In genomic region chr9:56492916-56493315, GRCm38 (mm10) we compare ENCODE assay signal across 15 mouse cellular contexts.
DNase-seq lines count a peak whose midpoint lies in the region; ATAC-seq and TF ChIP-seq lines count a peak whose summit lies in the region.
"Had no signal": no experiment of that assay in that cellular context is flagged by ENCODE, and none has a peak within 500 bp of the region (broad histone marks: within the 10 kb centered on the region; RNA-seq: fewer than 3 reads in every experiment).

No protein-coding gene starts in this region.

- H3K36me3 ChIP-seq in hindbrain, embryonic 12.5 days: peaks cover 48% of the 10 kb centered on the region
- H3K36me3 ChIP-seq in hindbrain, embryonic 10.5 days: peaks cover 81% of the 10 kb centered on the region
- H3K36me3 ChIP-seq in lung, embryonic 16.5 days (ENCODE audit: control insufficient read depth, insufficient read depth, low read length): peaks cover 30% of the 10 kb centered on the region
- H3K36me3 ChIP-seq in intestine, embryonic 15.5 days: peaks cover 16% of the 10 kb centered on the region

- WGBS in hindbrain, embryonic 12.5 days: 28% methylated on average over 1 of the region's 1 CpGs
- 57% methylated on average over 1 of the region's 1 CpGs for WGBS in hindbrain, embryonic 10.5 days
- WGBS in lung, embryonic 16.5 days: 22% methylated on average over 1 of the region's 1 CpGs
- 33% methylated on average over 1 of the region's 1 CpGs for WGBS in intestine, embryonic 15.5 days

- H3K9me3 ChIP-seq in hindbrain, embryonic 12.5 days (replicated peaks): no peaks in the 10 kb centered on the region
- H3K9me3 ChIP-seq in hindbrain, embryonic 10.5 days: no peaks in the 10 kb centered on the region
- H3K9me3 ChIP-seq in lung, embryonic 16.5 days (ENCODE audit: control insufficient read depth, low read length): no peaks in the 10 kb centered on the region
- no peaks in the 10 kb centered on the region for H3K9me3 ChIP-seq in intestine, embryonic 15.5 days
- H3K9me3 ChIP-seq: heart, embryonic 13.5 days; midbrain, embryonic 12.5 days had no signal

- H3K27ac ChIP-seq in hindbrain, embryonic 12.5 days: peak overlapping the region; percentile 64
- no peak overlapping the region for H3K27ac ChIP-seq in hindbrain, embryonic 10.5 days
- H3K27ac ChIP-seq in lung, embryonic 16.5 days (ENCODE audit: low read length): peak overlapping the region; percentile 2
- H3K27ac ChIP-seq in intestine, embryonic 15.5 days: no peak overlapping the region
- H3K27ac ChIP-seq: heart, embryonic 13.5 days; midbrain, embryonic 12.5 days had no signal

- 0 out of 2 replicates have a peak, but pooled peaks have one; percentile 46 for ATAC-seq in hindbrain, embryonic 12.5 days (ENCODE audit: low FRiP score)
- ATAC-seq in lung, embryonic 16.5 days (ENCODE audit: low read depth): peak; percentile 51; the same call in 1 of the 2 replicates
- peak; percentile 51; the same call in 1 of the 2 replicates for ATAC-seq in intestine, embryonic 15.5 days
- ATAC-seq: CD4-positive, CD25-positive, alpha-beta regulatory T cell, adult 4 months had no signal

- H3K4me3 ChIP-seq in hindbrain, embryonic 12.5 days: no peak overlapping the region
- H3K4me3 ChIP-seq in hindbrain, embryonic 10.5 days: no peak overlapping the region
- H3K4me3 ChIP-seq in lung, embryonic 16.5 days (ENCODE audit: low read length): no peak overlapping the region
- no peak overlapping the region for H3K4me3 ChIP-seq in intestine, embryonic 15.5 days (replicated peaks)
- H3K4me3 ChIP-seq: heart, embryonic 13.5 days; midbrain, embryonic 12.5 days had no signal

- no peak for TF ChIP-seq POLR2A in brain, embryonic 14.5 days (IDR thresholded peaks at IDR 0.05; ENCODE audit: borderline replicate concordance, extremely low read depth, insufficient read depth, insufficient read length, poor library complexity, severe bottlenecking)

- H3K4me2 ChIP-seq in hindbrain, embryonic 12.5 days (replicated peaks): no peak overlapping the region
- H3K4me2 ChIP-seq in lung, embryonic 16.5 days (ENCODE audit: low read depth, low read length): no peak overlapping the region
- no peak overlapping the region for H3K4me2 ChIP-seq in intestine, embryonic 15.5 days (replicated peaks)
- H3K4me2 ChIP-seq: heart, embryonic 13.5 days; midbrain, embryonic 12.5 days had no signal

- DNase-seq in hindbrain, embryonic 10.5 days (ENCODE audit: low spot score): no peak
- no peak for DNase-seq in lung, postnatal 25 days (ENCODE audit: low spot score)
- DNase-seq in brain, embryonic 14.5 days (ENCODE audit: low read depth): peak; percentile 47
- no peak for DNase-seq in gastrocnemius, postnatal 10 days
- DNase-seq: cerebellum, adult 8-10 months; kidney, postnatal 25 days; liver; lung, postnatal 14 days; thymus, adult 2 months had no signal

- no peak overlapping the region for H3K9ac ChIP-seq in hindbrain, embryonic 12.5 days
- H3K9ac ChIP-seq in lung, embryonic 16.5 days (ENCODE audit: low read length): no peak overlapping the region
- H3K9ac ChIP-seq in intestine, embryonic 15.5 days: no peak overlapping the region
- H3K9ac ChIP-seq: heart, embryonic 13.5 days; midbrain, embryonic 12.5 days had no signal

- no peak for TF ChIP-seq CTCF in brain, embryonic 14.5 days (IDR thresholded peaks at IDR 0.05; ENCODE audit: borderline replicate concordance, extremely low read depth, insufficient read depth, insufficient read length)

- H3K4me1 ChIP-seq in hindbrain, embryonic 12.5 days: peaks cover 13% of the 10 kb centered on the region
- H3K4me1 ChIP-seq in hindbrain, embryonic 10.5 days (replicated peaks): peaks cover 19% of the 10 kb centered on the region
- peaks cover 29% of the 10 kb centered on the region for H3K4me1 ChIP-seq in lung, embryonic 16.5 days (replicated peaks; ENCODE audit: control insufficient read depth, insufficient read depth, low read length)
- H3K4me1 ChIP-seq in intestine, embryonic 15.5 days (replicated peaks): 0 out of 2 replicates have a peak, but pooled peaks cover 11% of the 10 kb centered on the region
- H3K4me1 ChIP-seq: midbrain, embryonic 12.5 days had no signal

- no peaks in the 10 kb centered on the region for H3K27me3 ChIP-seq in hindbrain, embryonic 12.5 days
- H3K27me3 ChIP-seq in hindbrain, embryonic 10.5 days (ENCODE audit: insufficient read depth, poor library complexity, severe bottlenecking): no peaks in the 10 kb centered on the region
- no peaks in the 10 kb centered on the region for H3K27me3 ChIP-seq in lung, embryonic 16.5 days (ENCODE audit: control insufficient read depth, insufficient read depth, low read depth, low read length)
- no peaks in the 10 kb centered on the region for H3K27me3 ChIP-seq in intestine, embryonic 15.5 days (replicated peaks)
- H3K27me3 ChIP-seq: heart, embryonic 13.5 days; midbrain, embryonic 12.5 days had no signal

Comparison
In these comparisons a context has a peak if more than half of its experiments do, and no peak if none do; other contexts are left out.
1. H3K27ac ChIP-seq: peak in hindbrain, embryonic 12.5 days (single experiment) and lung, embryonic 16.5 days (single experiment); none in hindbrain, embryonic 10.5 days (single experiment) and intestine, embryonic 15.5 days (single experiment).
2. Peak in every context shown above with its lines, with median percentiles within 50 percentile points of each other: ATAC-seq.